Mouse (Mus musculus): ENCODE measurements around the gene Htra2. TPM values are rescaled to one million over a fixed set of nuclear protein-coding genes. Genes with fewer than 3 reads are reported as not detected.

The Htra2 gene
- polyA plus RNA-seq, 1 experiment from 2014 or later = 68.7 TPM

GRCm38 (mm10) chr6:83004309-83004708 is 50.8 kb downstream of the Htra2 start:
- no peaks in the 10 kb centered on the region for H3K9me3 ChIP-seq
- no peak overlapping the region for H3K4me2 ChIP-seq
- no peak overlapping the region for H3K27ac ChIP-seq
- no peaks in the 10 kb centered on the region for H3K4me1 ChIP-seq (replicated peaks)
- no peak for ATAC-seq (ENCODE audit: insufficient number of reproducible peaks, insufficient read depth, low FRiP score, low TSS enrichment, low read depth)
- 84% methylated on average over 2 of the region's 2 CpGs for WGBS
- no peak overlapping the region for H3K9ac ChIP-seq (replicated peaks)
- H3K36me3 ChIP-seq = no peaks in the 10 kb centered on the region
- H3K4me3 ChIP-seq (replicated peaks) = no peak overlapping the region
- H3K27me3 ChIP-seq = no peaks in the 10 kb centered on the region

GRCm38 (mm10) chr6:83003850-83004249 is 51.2 kb downstream of the Htra2 start:
- no peaks in the 10 kb centered on the region for H3K9me3 ChIP-seq
- no peaks in the 10 kb centered on the region for H3K36me3 ChIP-seq
- 95% methylated on average over 5 of the region's 5 CpGs for WGBS
- H3K27ac ChIP-seq = no peak overlapping the region
- no peaks in the 10 kb centered on the region for H3K4me1 ChIP-seq (replicated peaks)
- no peak overlapping the region for H3K9ac ChIP-seq (replicated peaks)
- H3K27me3 ChIP-seq = no peaks in the 10 kb centered on the region
- no peak for ATAC-seq (ENCODE audit: insufficient number of reproducible peaks, insufficient read depth, low FRiP score, low TSS enrichment, low read depth)
- H3K4me2 ChIP-seq = no peak overlapping the region
- H3K4me3 ChIP-seq (replicated peaks) = no peak overlapping the region

- no peak overlapping the region for H3K4me2 ChIP-seq
- 100% methylated on average over 1 of the region's 1 CpGs for WGBS
- no peak overlapping the region for H3K4me3 ChIP-seq (replicated peaks)
- H3K36me3 ChIP-seq = no peaks in the 10 kb centered on the region
- no peaks in the 10 kb centered on the region for H3K4me1 ChIP-seq (replicated peaks)
- no peak overlapping the region for H3K27ac ChIP-seq
- no peaks in the 10 kb centered on the region for H3K27me3 ChIP-seq
- no peak for ATAC-seq (ENCODE audit: insufficient number of reproducible peaks, insufficient read depth, low FRiP score, low TSS enrichment, low read depth)
- H3K9ac ChIP-seq (replicated peaks) = no peak overlapping the region
- no peaks in the 10 kb centered on the region for H3K9me3 ChIP-seq
Observed at GRCm38 (mm10) chr6:83003082-83003481, 52.0 kb downstream of the Htra2 start.

MicroRNA genes within 50 kb of the gene (microRNA counts, 519-probe panel; counts per million panel counts)
- microRNA mmu-miR-3470a+mmu-miR-3470b = not detected

Small RNA genes lying within 50 kb of the gene (microRNA-seq; reads per million reads assigned to microRNA genes)
- gene Mir3470a (not detected), gene Mir7040 (not detected)

Other genes with a start within 250 kb of the Htra2 start
- gene Sema4f, start 115.5 kb downstream of the Htra2 start, polyA plus RNA-seq (2016; fragmentation: Nextera tagmentation; extraction: Ambion mirVana) = 3.8 and 4.2 TPM in 2 replicates
- 0.20 and 0.32 TPM in 2 replicates for gene M1ap, start 108.4 kb downstream of the Htra2 start, polyA plus RNA-seq (2016; fragmentation: Nextera tagmentation; extraction: Ambion mirVana)
- gene Dok1, start 21.8 kb downstream of the Htra2 start, polyA plus RNA-seq (2016; fragmentation: Nextera tagmentation; extraction: Ambion mirVana) = 9.9 and 10.0 TPM in 2 replicates
- 15.7 and 19.4 TPM in 2 replicates for gene Loxl3, start 21.1 kb downstream of the Htra2 start, polyA plus RNA-seq (2016; fragmentation: Nextera tagmentation; extraction: Ambion mirVana)
- gene Aup1, start 752 bp downstream of the Htra2 start, polyA plus RNA-seq (2016; fragmentation: Nextera tagmentation; extraction: Ambion mirVana) = 158 and 159 TPM in 2 replicates
- gene Dqx1, start 2.6 kb upstream of the Htra2 start, polyA plus RNA-seq (2016; fragmentation: Nextera tagmentation; extraction: Ambion mirVana) = 0.68 and 1.1 TPM in 2 replicates
- 0.27 and 1.0 TPM in 2 replicates for gene Tlx2, start 15.0 kb upstream of the Htra2 start, polyA plus RNA-seq (2016; fragmentation: Nextera tagmentation; extraction: Ambion mirVana)
- 39.0 and 39.7 TPM in 2 replicates for gene Pcgf1, start 22.6 kb upstream of the Htra2 start, polyA plus RNA-seq (2016; fragmentation: Nextera tagmentation; extraction: Ambion mirVana)
- 0.63 and 6.7 TPM in 2 replicates for gene Lbx2, start 31.1 kb upstream of the Htra2 start, polyA plus RNA-seq (2016; fragmentation: Nextera tagmentation; extraction: Ambion mirVana)
- 3.6 and 3.8 TPM in 2 replicates for gene Ccdc142, start 46.3 kb upstream of the Htra2 start, polyA plus RNA-seq (2016; fragmentation: Nextera tagmentation; extraction: Ambion mirVana)
- 3.9 and 4.2 TPM in 2 replicates for gene Gm42688, start 46.3 kb upstream of the Htra2 start, polyA plus RNA-seq (2016; fragmentation: Nextera tagmentation; extraction: Ambion mirVana)
- 134 and 140 TPM in 2 replicates for gene Mrpl53, start 53.8 kb upstream of the Htra2 start, polyA plus RNA-seq (2016; fragmentation: Nextera tagmentation; extraction: Ambion mirVana)
- gene Mogs, start 60.2 kb upstream of the Htra2 start, polyA plus RNA-seq (2016; fragmentation: Nextera tagmentation; extraction: Ambion mirVana) = 55.3 and 58.2 TPM in 2 replicates
- gene Wbp1, start 66.3 kb upstream of the Htra2 start, polyA plus RNA-seq (2016; fragmentation: Nextera tagmentation; extraction: Ambion mirVana) = 191 and 219 TPM in 2 replicates
- gene Ino80b, start 70.2 kb upstream of the Htra2 start, polyA plus RNA-seq (2016; fragmentation: Nextera tagmentation; extraction: Ambion mirVana) = 17.6 and 19.2 TPM in 2 replicates
- 62.0 and 62.6 TPM in 2 replicates for gene Rtkn, start 80.2 kb upstream of the Htra2 start, polyA plus RNA-seq (2016; fragmentation: Nextera tagmentation; extraction: Ambion mirVana)
- gene Wdr54, start 101.1 kb upstream of the Htra2 start, polyA plus RNA-seq (2016; fragmentation: Nextera tagmentation; extraction: Ambion mirVana) = 10.2 and 10.4 TPM in 2 replicates
- 1.8 and 3.0 TPM in 2 replicates for gene 1700003E16Rik, start 101.1 kb upstream of the Htra2 start, polyA plus RNA-seq (2016; fragmentation: Nextera tagmentation; extraction: Ambion mirVana)
- gene Dctn1, start 110.6 kb upstream of the Htra2 start, polyA plus RNA-seq (2016; fragmentation: Nextera tagmentation; extraction: Ambion mirVana) = 102 and 104 TPM in 2 replicates
- 0.49 and 0.68 TPM in 2 replicates for gene Slc4a5, start 164.6 kb upstream of the Htra2 start, polyA plus RNA-seq (2016; fragmentation: Nextera tagmentation; extraction: Ambion mirVana)